Mouse (Mus musculus) liver, postnatal 0 days (tissue): ENCODE data around the gene Efl1.

Experiments
- CTCF ChIP-seq: sonication (generic); IDR thresholded peaks from 2 replicates; pipeline ENCODE4 v1.5.1; 2016; ENCODE audit warnings: antibody characterized with exemption, low read depth
- EP300 ChIP-seq: IDR thresholded peaks from 2 replicates; pipeline ENCODE4 v1.6.1; 2016; ENCODE audit warnings: antibody characterized with exemption, low read depth, mild to moderate bottlenecking

DNA sequence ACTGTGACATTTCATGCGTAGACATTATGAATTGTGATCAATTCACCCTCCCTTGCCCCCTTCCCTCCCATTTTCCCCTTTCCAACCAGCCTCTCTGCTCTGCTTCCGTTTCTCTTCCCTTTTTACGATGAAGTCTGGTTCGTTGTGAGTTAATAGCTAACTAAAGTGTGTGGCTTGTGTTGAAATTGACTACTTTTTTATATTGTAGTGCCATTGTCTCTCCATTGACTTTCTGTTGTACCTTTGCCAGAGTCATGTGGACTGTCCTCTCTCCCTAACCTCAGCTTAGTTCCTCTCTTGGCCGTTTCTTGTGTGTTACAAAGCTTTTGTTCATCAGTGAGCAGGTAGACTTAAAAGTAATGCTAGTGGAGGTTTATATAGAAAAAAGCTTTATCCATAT is 27.6 kb downstream of the Efl1 start:
- TF ChIP-seq CTCF (no peak), EP300 (no peak)
